Mouse (Mus musculus) heart, adult 2 months (tissue): Measurements from ENCODE around the gene Nrp2. TPM values are rescaled to one million over a fixed set of nuclear protein-coding genes. Genes with fewer than 3 reads are reported as not detected.
A peak's percentile ranks its signal among the peaks of the same experiment; 100 is the strongest.

Experiments used
- DNase-seq, 2 experiments: peaks; one replicate each; pipeline ENCODE4 v3.0.0; 2021
- H3K27ac ChIP-seq: fragments of 200-600 bp; 2 replicates; pipeline ENCODE4 v1.8.1; 2022
- H3K27me3 ChIP-seq: fragments of 200-500 bp; 2 replicates; pipeline ENCODE4 v1.6.1; 2012; ENCODE audit warnings: mild to moderate bottlenecking, low read length, inconsistent platforms, mixed read lengths; ENCODE audit not compliant: control insufficient read depth, insufficient read depth
- H3K36me3 ChIP-seq: fragments of 200-500 bp; 2 replicates; pipeline ENCODE4 v1.6.1; 2012; ENCODE audit warnings: low read length, inconsistent platforms; ENCODE audit not compliant: control insufficient read depth, insufficient read depth
- H3K4me1 ChIP-seq: fragments of 200-500 bp; 2 replicates; pipeline ENCODE4 v1.6.1; 2011; ENCODE audit warnings: low read length; ENCODE audit not compliant: control insufficient read depth, insufficient read depth
- H3K4me3 ChIP-seq: fragments of 200-600 bp; 2 replicates; pipeline ENCODE4 v1.8.1; 2022
- H3K79me2 ChIP-seq: fragments of 200-500 bp; replicated peaks from 2 replicates; pipeline ENCODE4 v1.6.1; 2012; ENCODE audit warnings: mild to moderate bottlenecking, inconsistent platforms, low read length, moderate library complexity, mixed read lengths; ENCODE audit not compliant: control insufficient read depth, insufficient read depth
- H3K9ac ChIP-seq: fragments of 200-500 bp; 2 replicates; pipeline ENCODE4 v1.6.1; 2012; ENCODE audit warnings: low read depth, mild to moderate bottlenecking, control low read depth, inconsistent platforms, low read length, mixed read lengths
- CTCF ChIP-seq: fragments of 200-600 bp; IDR thresholded peaks from 2 replicates; pipeline ENCODE4 v1.8.1; 2022; ENCODE audit warnings: antibody characterized with exemption, mild to moderate bottlenecking, moderate library complexity
- EP300 ChIP-seq: fragments of 200-500 bp; IDR thresholded peaks from 2 replicates; pipeline ENCODE4 v1.6.1; 2011; ENCODE audit warnings: low read depth, low read length, control low read depth; ENCODE audit not compliant: insufficient read depth
- POLR2A ChIP-seq: fragments of 200-500 bp; IDR thresholded peaks from 2 replicates; pipeline ENCODE4 v1.6.1; 2011; ENCODE audit warnings: mild to moderate bottlenecking, low read depth, low read length, control low read depth; ENCODE audit not compliant: insufficient read depth
- WGBS: fragments of 180-500 bp; shearing (Covaris S2); methylation state at CpG from one replicate; pipeline ENCODE4 v1.1.7; 2018; 5-methylcytosine and 5-hydroxymethylcytosine counted together
- intact Hi-C: fragments of 180-260 bp; cut with DNase I; formaldehyde crosslinking; loops from one replicate; pipeline ENCODE4 v1.15.1; 2025
- polyA plus RNA-seq: library from polyadenylated mRNA; depleted of rRNA; stranded (reverse); fragments of >200 nt; gene quantifications from 2 replicates; pipeline ENCODE4 v1.2.3, GENCODE M21; 2012
- total RNA-seq, 2 experiments: library from RNA; stranded (reverse); gene quantifications; 2 replicates each; pipeline ENCODE4 v1.2.3; 2021

Gene Nrp2
- total and polyA plus RNA-seq, 3 experiments, result 15.6 to 29.6 (median 20.7) TPM

DNA sequence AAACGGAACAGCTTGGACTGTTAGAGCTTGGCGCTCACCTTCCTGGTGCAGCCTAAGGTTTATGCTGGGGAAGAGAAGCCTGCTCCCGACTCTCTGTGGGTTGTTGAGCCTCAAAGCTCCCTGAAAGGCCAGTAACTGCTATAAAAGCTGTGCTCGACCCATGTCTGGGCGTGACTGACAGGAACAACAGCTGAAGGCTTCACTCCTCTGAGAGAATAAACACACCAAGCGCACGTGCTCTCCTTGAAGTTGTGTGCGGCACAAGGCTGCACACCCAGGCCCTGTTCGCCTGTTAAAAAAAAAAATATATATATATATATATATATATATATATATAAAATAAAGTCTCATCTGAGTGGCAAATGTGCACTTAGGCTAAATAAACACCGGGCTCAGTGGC lies 84.5 kb downstream of the Nrp2 start:
- Histone ChIP-seq H3K27ac (no peak overlapping the region), H3K79me2 (no peaks in the 10 kb centered on the region), H3K27me3 (no peaks in the 10 kb centered on the region), H3K4me3 (no peak overlapping the region), H3K36me3 (no peaks in the 10 kb centered on the region), H3K4me1 (no peaks in the 10 kb centered on the region), H3K9ac (no peak overlapping the region)
- no peak for DNase-seq
- intact Hi-C loops, result loop anchor here (2.0 to 5.0 kb wide), 2 partner anchors 141 to 175 kb away; no protein-coding TSS in a partner anchor
- WGBS, result 92% methylated on average over 10 of the region's 10 CpGs
- TF ChIP-seq EP300 (no peak), POLR2A (no peak), CTCF (no peak)

DNA sequence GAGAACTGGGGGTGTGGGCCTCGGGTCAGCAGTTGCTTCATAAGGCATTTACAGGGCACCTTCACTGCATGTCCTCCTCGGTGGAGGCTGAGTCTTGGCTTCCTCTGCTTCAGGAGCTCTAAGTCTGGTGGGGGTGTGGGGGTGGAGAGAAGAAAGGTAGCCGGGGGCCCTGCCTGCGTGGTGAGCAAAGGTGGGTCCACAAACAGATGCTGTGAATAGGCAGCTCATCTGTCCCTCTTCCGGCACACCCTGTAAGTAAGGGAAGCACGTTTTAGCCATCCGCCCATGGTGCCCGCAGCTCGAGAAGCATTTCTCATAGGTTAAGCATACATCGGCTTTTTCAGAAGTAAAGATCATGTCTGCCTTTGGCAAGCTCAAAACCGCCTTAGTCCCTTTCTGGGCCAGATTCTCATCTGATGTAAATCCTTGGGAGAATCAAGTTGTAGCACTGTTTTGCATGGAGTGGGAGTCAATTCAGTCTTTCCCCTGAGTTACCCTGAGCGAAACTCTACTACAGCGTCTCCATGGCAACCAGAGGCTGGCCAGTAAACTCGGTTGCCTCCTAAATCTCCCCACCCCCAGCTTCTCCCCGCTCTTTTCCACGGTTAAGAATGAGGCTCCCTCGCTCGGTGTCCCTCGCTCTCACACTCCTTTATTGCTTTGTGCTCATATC lies 91.3 kb downstream of the Nrp2 start:
- H3K79me2 ChIP-seq, result no peaks in the 10 kb centered on the region
- H3K27me3 ChIP-seq, result peaks cover 1% of the 10 kb centered on the region; the same call in 1 of the 2 replicates
- TF ChIP-seq CTCF (no peak), POLR2A (no peak), EP300 (no peak)
- H3K4me3 ChIP-seq, result no peak overlapping the region
- 66% methylated on average over 19 of the region's 19 CpGs for WGBS
- no peak overlapping the region for H3K27ac ChIP-seq
- intact Hi-C loops, result loop anchor here (2.0 kb wide), 1 partner anchor 134 kb away; no protein-coding TSS in a partner anchor
- no peak overlapping the region for H3K9ac ChIP-seq
- no peaks in the 10 kb centered on the region for H3K4me1 ChIP-seq
- no peaks in the 10 kb centered on the region for H3K36me3 ChIP-seq
- DNase-seq, result no peak

DNA sequence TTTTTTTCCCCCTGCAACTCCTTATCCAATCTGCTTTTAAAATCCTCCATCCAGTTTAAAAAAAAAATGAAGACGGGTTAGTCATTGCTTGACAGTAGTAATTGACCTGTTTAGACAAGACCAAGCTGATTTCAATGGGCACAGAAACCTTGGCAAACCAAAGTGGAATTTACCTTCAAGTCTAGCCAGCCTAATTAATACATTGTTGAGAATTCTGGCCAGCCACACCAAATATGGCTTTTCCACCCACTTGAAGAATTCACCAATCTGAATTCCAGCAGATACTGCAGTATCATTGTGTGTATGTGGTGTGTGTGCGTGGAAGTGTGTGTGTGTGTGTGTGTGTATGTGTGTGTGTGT lies 91.8 kb downstream of the Nrp2 start:
- no peak overlapping the region for H3K4me3 ChIP-seq
- WGBS, result 78% methylated on average over 2 of the region's 2 CpGs
- no peaks in the 10 kb centered on the region for H3K4me1 ChIP-seq
- intact Hi-C loops, result loop anchor here (2.0 kb wide), 1 partner anchor 134 kb away; no protein-coding TSS in a partner anchor
- H3K27ac ChIP-seq, result no peak overlapping the region
- no peak overlapping the region for H3K9ac ChIP-seq
- H3K36me3 ChIP-seq, result no peaks in the 10 kb centered on the region
- peaks cover 1% of the 10 kb centered on the region; the same call in 1 of the 2 replicates for H3K27me3 ChIP-seq
- TF ChIP-seq CTCF (no peak), POLR2A (no peak), EP300 (no peak)
- no peaks in the 10 kb centered on the region for H3K79me2 ChIP-seq
- no peak for DNase-seq

DNA sequence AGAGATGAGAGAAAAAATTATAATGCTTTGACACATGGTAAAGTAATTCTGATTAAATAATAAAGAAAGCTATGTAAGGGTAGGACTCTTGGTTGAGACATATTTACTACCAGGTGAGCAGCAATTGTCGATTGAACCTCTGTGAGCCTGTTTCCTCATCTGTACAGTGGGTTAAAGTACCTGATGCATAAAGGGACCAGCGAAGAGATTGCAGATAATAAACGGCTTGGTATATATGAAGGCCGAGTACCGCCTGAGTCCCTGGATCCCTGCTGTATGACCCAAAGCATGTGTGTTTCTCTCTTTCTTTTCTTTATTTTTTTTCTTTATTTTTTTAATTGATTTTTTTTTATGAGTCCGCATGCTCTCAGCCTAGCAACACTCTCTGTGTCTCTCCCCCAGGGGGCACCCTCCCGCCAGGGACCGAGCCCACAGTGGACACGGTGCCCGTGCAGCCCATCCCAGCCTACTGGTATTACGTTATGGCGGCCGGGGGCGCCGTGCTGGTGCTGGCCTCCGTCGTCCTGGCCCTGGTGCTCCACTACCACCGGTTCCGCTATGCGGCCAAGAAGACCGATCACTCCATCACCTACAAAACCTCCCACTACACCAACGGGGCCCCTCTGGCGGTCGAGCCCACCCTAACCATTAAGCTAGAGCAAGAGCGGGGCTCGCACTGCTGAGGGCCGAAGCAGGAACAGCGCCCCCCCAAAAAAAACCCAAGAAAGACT lies 92.4 kb downstream of the Nrp2 start:
- H3K4me3 ChIP-seq, result no peak overlapping the region; the same call in 1 of the 2 replicates
- H3K4me1 ChIP-seq, result no peaks in the 10 kb centered on the region
- H3K27ac ChIP-seq, result no peak overlapping the region
- H3K9ac ChIP-seq, result no peak overlapping the region
- intact Hi-C loops, result loop anchor here (2.0 kb wide), 1 partner anchor 133 kb away; no protein-coding TSS in a partner anchor
- no peak for TF ChIP-seq POLR2A
- TF ChIP-seq CTCF, result peak; percentile 69
- TF ChIP-seq EP300, result no peak
- H3K36me3 ChIP-seq, result no peaks in the 10 kb centered on the region
- H3K79me2 ChIP-seq, result no peaks in the 10 kb centered on the region
- peak; percentile 35 to 53 for DNase-seq
- peaks cover 1% of the 10 kb centered on the region; the same call in 1 of the 2 replicates for H3K27me3 ChIP-seq
- WGBS, result 39% methylated on average over 28 of the region's 28 CpGs

DNA sequence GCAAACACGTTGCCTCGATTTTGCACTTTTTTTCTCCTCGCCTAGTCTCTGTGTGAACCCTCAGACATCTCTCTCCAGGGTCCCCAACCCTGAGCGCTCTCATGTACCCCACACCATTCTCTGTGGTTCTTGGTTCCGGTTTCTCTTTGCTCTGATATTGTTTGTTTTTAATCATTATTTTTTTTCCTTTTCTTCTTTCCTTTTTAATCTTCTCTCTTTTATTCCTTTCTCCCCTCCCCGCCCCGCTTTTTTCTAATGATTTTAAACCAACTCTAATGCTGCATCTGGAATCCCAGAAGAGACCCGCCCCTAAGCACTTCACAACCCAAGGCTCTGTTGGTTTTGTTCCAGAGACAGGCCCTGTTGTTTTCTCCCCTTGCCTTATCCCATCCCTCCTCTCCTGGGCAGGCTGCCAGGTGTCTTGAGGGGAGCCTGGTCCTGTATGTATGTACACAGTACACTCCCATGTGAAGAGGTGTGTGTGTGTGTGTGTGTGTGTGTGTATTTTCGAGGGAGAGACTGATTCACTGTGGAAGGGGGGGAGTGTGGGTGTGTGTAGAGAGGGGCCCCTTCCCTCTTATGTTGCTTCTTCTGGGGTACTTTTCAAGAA lies 93.1 kb downstream of the Nrp2 start:
- Histone ChIP-seq H3K4me1 (no peaks in the 10 kb centered on the region), H3K9ac (no peak overlapping the region), H3K79me2 (no peaks in the 10 kb centered on the region), H3K4me3 (no peak overlapping the region), H3K27ac (no peak overlapping the region), H3K27me3 (peaks cover 1% of the 10 kb centered on the region; the same call in 1 of the 2 replicates), H3K36me3 (no peaks in the 10 kb centered on the region)
- no peak for TF ChIP-seq CTCF
- TF ChIP-seq EP300, result no peak
- no peak for TF ChIP-seq POLR2A
- WGBS, result 58% methylated on average over 9 of the region's 9 CpGs
- no peak for DNase-seq
- intact Hi-C loops, result no loop called here
